Mouse (Mus musculus) kidney, postnatal 0 days (tissue): ENCODE measurements around the gene Trim38. TPM values are rescaled to one million over a fixed set of nuclear protein-coding genes. Genes with fewer than 3 reads are reported as not detected.

ENCODE experiments used
- ATAC-seq: fragments of 200-750 bp; cut with Nextera tagmentation; replicated peaks from 2 replicates; pipeline ENCODE4 v1.8.0; 2017; ENCODE audit warnings: low read depth, moderate number of reproducible peaks, moderate TSS enrichment, moderate library complexity; ENCODE audit not compliant: low FRiP score
- DNase-seq: peaks from one replicate; pipeline ENCODE4 v3.0.0-alpha.2; 2016; ENCODE audit warnings: low spot score
- H3K27ac ChIP-seq: fragments of 300-500 bp; sonication (generic); 2 replicates; pipeline ENCODE4 v1.5.1; 2014; ENCODE audit warnings: mild to moderate bottlenecking
- H3K27me3 ChIP-seq: fragments of 300-500 bp; sonication (generic); 2 replicates; pipeline ENCODE4 v1.6.1; 2014; ENCODE audit warnings: low read length, mixed read lengths; ENCODE audit not compliant: insufficient read depth
- H3K36me3 ChIP-seq: fragments of 300-500 bp; sonication (generic); 2 replicates; pipeline ENCODE4 v1.6.1; 2014; ENCODE audit warnings: low read length, mixed read lengths; ENCODE audit not compliant: insufficient read depth
- H3K4me1 ChIP-seq: fragments of 300-500 bp; sonication (generic); replicated peaks from 2 replicates; pipeline ENCODE4 v1.6.1; 2014; ENCODE audit warnings: antibody characterized with exemption, low read length, mixed read lengths; ENCODE audit not compliant: insufficient read depth
- H3K4me2 ChIP-seq: fragments of 300-500 bp; sonication (generic); 2 replicates; pipeline ENCODE4 v1.6.1; 2014; ENCODE audit warnings: mild to moderate bottlenecking, low read length, moderate library complexity, mixed read lengths
- H3K4me3 ChIP-seq: fragments of 300-500 bp; sonication (generic); replicated peaks from 2 replicates; pipeline ENCODE4 v1.5.1; 2014; ENCODE audit warnings: low read depth, low read length
- H3K9ac ChIP-seq: fragments of 300-500 bp; sonication (generic); 2 replicates; pipeline ENCODE4 v1.6.1; 2014; ENCODE audit warnings: low read depth, low read length
- H3K9me3 ChIP-seq: fragments of 300-500 bp; sonication (generic); replicated peaks from 2 replicates; pipeline ENCODE4 v1.6.1; 2016; ENCODE audit warnings: low read length, inconsistent platforms, mixed read lengths
- CTCF ChIP-seq: IDR thresholded peaks from 2 replicates; pipeline ENCODE4 v1.5.1; 2016; ENCODE audit warnings: antibody characterized with exemption, low read depth, mild to moderate bottlenecking, moderate library complexity
- WGBS: fragments of 180-500 bp; shearing (Covaris S2); extraction: QIAGEN DNeasy Blood & Tissue Kit; methylation state at CpG from one replicate; pipeline ENCODE4 v1.1.7; 2014; 5-methylcytosine and 5-hydroxymethylcytosine counted together
- polyA plus RNA-seq: library from polyadenylated mRNA; unstranded; fragments of >200 nt; fragmentation: Nextera tagmentation; extraction: Ambion mirVana; gene quantifications from 2 replicates; pipeline ENCODE4 v1.2.1, GENCODE M21; 2015

The Trim38 gene
- polyA plus RNA-seq, 1 experiment from 2014 or later, result not detected

DNA sequence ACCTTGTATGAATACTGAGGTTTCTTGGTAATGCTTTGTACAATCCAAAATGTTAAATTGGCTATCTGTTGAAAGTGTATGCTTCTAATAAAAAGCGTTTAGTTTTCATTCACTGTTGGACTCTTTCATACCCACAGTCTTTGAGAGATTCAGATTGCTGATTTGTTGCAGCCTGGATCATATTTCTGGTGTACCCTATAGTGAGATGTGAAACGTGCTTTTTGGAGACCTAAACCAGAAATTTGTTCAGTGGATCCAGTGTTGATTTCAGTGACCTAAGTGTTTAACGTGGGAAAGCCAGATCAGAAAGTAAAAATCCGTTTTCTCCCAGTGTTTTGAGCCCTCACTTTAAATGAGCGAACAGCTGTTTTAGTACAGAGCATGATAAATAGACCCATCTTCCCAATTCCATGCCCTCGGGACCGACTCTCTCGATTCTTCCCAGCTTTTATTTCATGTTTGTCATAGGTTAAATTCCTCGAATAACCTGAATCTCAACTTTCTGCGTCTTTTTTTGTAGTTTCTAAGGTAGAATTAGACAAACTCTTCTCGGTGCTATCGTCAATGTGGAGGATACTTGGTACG is 29.4 kb upstream of the Trim38 start:
- no peak for ATAC-seq
- no peaks in the 10 kb centered on the region for H3K4me1 ChIP-seq
- no peak for DNase-seq
- H3K27ac ChIP-seq, result peak overlapping the region; percentile 99
- peak overlapping the region; percentile 90 for H3K4me2 ChIP-seq
- peak overlapping the region; percentile 68 for H3K4me3 ChIP-seq
- H3K27me3 ChIP-seq, result no peaks in the 10 kb centered on the region
- TF ChIP-seq CTCF, result no peak
- peak overlapping the region; percentile 92 for H3K9ac ChIP-seq
- no peaks in the 10 kb centered on the region for H3K9me3 ChIP-seq
- no peaks in the 10 kb centered on the region for H3K36me3 ChIP-seq
- WGBS, result 22% methylated on average over 13 of the region's 13 CpGs

DNA sequence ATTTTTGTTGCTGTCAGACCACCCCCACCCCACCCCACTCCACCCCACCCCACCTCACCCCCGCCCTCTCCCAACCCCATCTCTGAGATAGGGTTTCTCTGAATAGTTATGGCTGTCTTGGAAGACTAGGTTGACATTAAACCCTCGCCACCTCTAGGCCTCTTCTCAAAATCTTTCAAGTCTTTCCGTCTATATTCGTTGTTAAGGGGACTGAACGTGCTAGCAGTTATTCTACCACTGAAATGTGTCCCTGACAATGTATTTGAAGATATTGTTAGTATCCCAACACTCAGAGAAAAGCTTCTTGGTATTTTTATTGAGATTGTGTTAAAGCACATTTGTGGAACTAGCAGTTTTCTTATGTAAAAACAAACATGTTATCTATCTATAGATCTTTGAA is 28.8 kb upstream of the Trim38 start:
- no peak for DNase-seq
- Histone ChIP-seq H3K4me3 (no peak overlapping the region), H3K4me1 (no peaks in the 10 kb centered on the region), H3K27ac (no peak overlapping the region), H3K36me3 (no peaks in the 10 kb centered on the region), H3K9me3 (no peaks in the 10 kb centered on the region), H3K27me3 (no peaks in the 10 kb centered on the region), H3K9ac (no peak overlapping the region), H3K4me2 (peak overlapping the region; percentile 90)
- ATAC-seq, result no peak
- 49% methylated on average over 5 of the region's 5 CpGs for WGBS
- TF ChIP-seq CTCF, result no peak

DNA sequence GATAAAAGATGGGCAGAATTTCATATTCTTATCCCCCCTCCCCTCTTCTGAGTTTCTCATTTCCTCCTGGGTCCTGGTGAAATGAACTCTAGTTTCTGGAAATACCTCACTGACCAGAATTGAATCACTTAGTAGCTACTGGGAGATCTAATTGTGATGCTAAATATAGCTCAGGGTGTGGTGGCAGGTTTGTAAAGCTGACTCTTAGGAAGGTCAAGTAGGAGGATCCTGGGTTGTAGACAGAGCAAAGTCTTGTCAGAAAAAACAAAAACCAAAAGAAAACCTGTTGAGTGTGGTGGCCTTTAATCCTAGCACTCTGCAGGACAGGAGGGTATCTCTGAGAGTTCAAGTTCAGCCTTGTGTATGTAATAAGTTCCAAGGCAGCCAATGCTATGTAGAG is 27.7 kb upstream of the Trim38 start:
- Histone ChIP-seq H3K4me1 (no peaks in the 10 kb centered on the region), H3K9me3 (no peaks in the 10 kb centered on the region), H3K27ac (no peak overlapping the region), H3K27me3 (no peaks in the 10 kb centered on the region), H3K36me3 (no peaks in the 10 kb centered on the region), H3K9ac (no peak overlapping the region), H3K4me3 (no peak overlapping the region), H3K4me2 (no peak overlapping the region)
- TF ChIP-seq CTCF, result no peak
- ATAC-seq, result no peak
- DNase-seq, result no peak

DNA sequence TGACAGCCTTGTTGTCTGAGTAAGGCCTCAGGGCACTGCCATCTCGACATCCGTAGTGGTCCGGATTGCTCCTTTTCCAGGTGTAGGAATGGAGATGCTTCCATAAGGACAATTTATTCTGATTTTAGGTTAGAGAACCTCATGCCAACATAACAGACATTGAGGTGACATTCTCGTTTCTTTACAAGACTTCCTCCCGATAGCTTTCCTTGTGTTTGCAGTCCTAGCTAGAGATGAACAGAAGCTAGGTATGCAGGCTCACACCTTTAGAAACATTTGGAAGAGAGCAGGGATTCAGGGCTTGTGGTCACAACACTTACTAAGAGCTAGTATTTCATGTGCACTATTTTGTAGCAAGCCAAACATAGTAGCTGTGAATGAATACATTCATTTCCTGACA is 26.5 kb upstream of the Trim38 start:
- DNase-seq (no peak), ATAC-seq (no peak)
- 83% methylated on average over 5 of the region's 5 CpGs for WGBS
- Histone ChIP-seq H3K27me3 (no peaks in the 10 kb centered on the region), H3K36me3 (no peaks in the 10 kb centered on the region), H3K27ac (no peak overlapping the region), H3K4me2 (no peak overlapping the region), H3K4me1 (peaks cover 10% of the 10 kb centered on the region), H3K4me3 (no peak overlapping the region), H3K9ac (no peak overlapping the region), H3K9me3 (no peaks in the 10 kb centered on the region)
- TF ChIP-seq CTCF, result no peak

DNA sequence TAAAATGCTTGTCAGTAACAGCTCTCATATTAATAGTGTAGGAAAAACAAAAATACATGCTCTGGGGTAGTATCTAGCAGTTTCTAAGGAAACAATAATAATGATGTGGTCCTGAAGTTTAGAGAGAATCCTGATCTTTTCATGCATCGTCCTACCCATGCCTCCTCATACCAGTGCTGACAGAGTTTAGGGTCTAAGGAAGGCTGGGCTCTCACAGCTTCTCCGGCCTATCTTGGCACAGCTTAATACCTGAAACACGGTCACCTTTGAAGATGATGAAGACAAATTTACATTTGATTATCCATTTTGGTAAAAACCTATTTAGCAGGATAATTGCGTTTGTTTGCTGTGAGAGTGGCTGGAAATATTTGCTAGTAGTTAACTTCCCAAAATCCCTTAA is 25.8 kb upstream of the Trim38 start:
- no peaks in the 10 kb centered on the region for H3K27me3 ChIP-seq
- DNase-seq, result no peak
- no peak overlapping the region for H3K4me3 ChIP-seq
- peaks cover 11% of the 10 kb centered on the region for H3K4me1 ChIP-seq
- H3K27ac ChIP-seq, result no peak overlapping the region
- WGBS, result 39% methylated on average over 4 of the region's 4 CpGs
- no peak overlapping the region for H3K9ac ChIP-seq
- H3K4me2 ChIP-seq, result peak overlapping the region; percentile 60
- no peak for ATAC-seq
- H3K36me3 ChIP-seq, result no peaks in the 10 kb centered on the region
- no peak for TF ChIP-seq CTCF
- no peaks in the 10 kb centered on the region for H3K9me3 ChIP-seq

DNA sequence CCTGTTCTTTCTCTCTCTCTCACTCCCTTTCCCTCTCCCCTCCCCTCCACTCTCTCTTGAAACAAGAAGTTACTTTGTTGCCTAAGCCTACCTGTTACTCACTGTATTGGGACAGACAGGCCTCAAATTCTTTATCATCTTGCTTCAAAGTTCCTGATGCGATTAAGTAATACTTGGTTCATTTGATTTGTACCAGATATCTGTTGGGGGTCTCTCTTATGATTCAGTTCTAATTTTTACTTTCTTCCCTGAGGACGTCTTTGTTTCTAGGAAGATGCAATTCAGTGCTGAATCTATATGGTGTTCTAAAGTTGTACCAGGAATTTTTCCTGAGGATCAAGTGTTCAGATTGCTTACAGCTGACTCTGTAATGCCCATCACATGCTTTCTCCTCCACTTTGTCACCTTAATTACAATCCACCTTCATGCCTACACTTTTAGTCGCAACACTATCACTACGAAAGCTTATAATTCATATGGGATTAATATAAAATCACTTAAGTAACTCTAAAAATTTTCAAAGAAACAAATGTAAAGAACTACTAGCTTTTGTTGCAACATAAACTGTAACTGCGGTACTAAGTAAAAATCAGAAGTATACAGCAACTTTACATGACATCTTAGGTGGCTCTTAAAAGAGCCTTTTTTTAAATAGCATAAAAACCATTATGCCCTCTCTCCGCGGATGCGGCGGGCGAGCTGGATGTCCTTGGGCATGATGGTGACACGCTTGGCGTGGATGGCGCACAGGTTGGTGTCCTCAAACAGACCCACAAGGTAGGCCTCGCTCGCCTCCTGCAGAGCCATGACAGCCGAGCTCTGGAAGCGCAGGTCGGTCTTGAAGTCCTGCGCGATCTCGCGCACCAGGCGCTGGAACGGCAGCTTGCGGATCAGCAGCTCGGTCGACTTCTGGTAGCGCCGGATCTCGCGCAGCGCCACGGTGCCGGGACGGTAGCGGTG is 25.0 kb upstream of the Trim38 start:
- H3K36me3 ChIP-seq, result no peaks in the 10 kb centered on the region
- ATAC-seq, result no peak
- H3K4me2 ChIP-seq, result peak overlapping the region; percentile 60
- no peaks in the 10 kb centered on the region for H3K27me3 ChIP-seq
- H3K27ac ChIP-seq, result peak overlapping the region; percentile 57; the same call in 1 of the 2 replicates
- peak overlapping the region; percentile 31; the same call in 1 of the 2 replicates for H3K9ac ChIP-seq
- 2% methylated on average over 13 of the region's 36 CpGs for WGBS
- no peaks in the 10 kb centered on the region for H3K9me3 ChIP-seq
- no peak for DNase-seq
- H3K4me1 ChIP-seq, result peaks cover 11% of the 10 kb centered on the region
- peak overlapping the region; percentile 30 for H3K4me3 ChIP-seq
- no peak for TF ChIP-seq CTCF
